Mouse (Mus musculus): ENCODE data around the gene Acsf2. TPM values are rescaled to one million over a fixed set of nuclear protein-coding genes. Genes with fewer than 3 reads are reported as not detected.

The Acsf2 gene
- polyA plus RNA-seq, 1 experiment: 9.7 TPM

GRCm38 (mm10) chr11:94544422-94544821 is 57.2 kb downstream of the Acsf2 start:
- no peak for TF ChIP-seq CTCF (IDR thresholded peaks at IDR 0.05; ENCODE audit: borderline replicate concordance, extremely low read depth, insufficient read depth, insufficient read length)
- no peak for TF ChIP-seq POLR2A (IDR thresholded peaks at IDR 0.05; ENCODE audit: borderline replicate concordance, extremely low read depth, insufficient read depth, insufficient read length, poor library complexity, severe bottlenecking)
- DNase-seq (ENCODE audit: low read depth): peak; percentile 44

- peak; percentile 83 for DNase-seq (ENCODE audit: low read depth)
- TF ChIP-seq POLR2A (IDR thresholded peaks at IDR 0.05; ENCODE audit: borderline replicate concordance, extremely low read depth, insufficient read depth, insufficient read length, poor library complexity, severe bottlenecking) (no peak), CTCF (IDR thresholded peaks at IDR 0.05; ENCODE audit: borderline replicate concordance, extremely low read depth, insufficient read depth, insufficient read length) (peak; percentile 78)
Measured at GRCm38 (mm10) chr11:94543932-94544331, 57.7 kb downstream of the Acsf2 start.

GRCm38 (mm10) chr11:94543344-94543743 is 58.3 kb downstream of the Acsf2 start:
- no peak for DNase-seq (ENCODE audit: low read depth)
- TF ChIP-seq POLR2A (IDR thresholded peaks at IDR 0.05; ENCODE audit: borderline replicate concordance, extremely low read depth, insufficient read depth, insufficient read length, poor library complexity, severe bottlenecking): no peak
- no peak for TF ChIP-seq CTCF (IDR thresholded peaks at IDR 0.05; ENCODE audit: borderline replicate concordance, extremely low read depth, insufficient read depth, insufficient read length)

- TF ChIP-seq POLR2A (IDR thresholded peaks at IDR 0.05; ENCODE audit: borderline replicate concordance, extremely low read depth, insufficient read depth, insufficient read length, poor library complexity, severe bottlenecking) (no peak), CTCF (IDR thresholded peaks at IDR 0.05; ENCODE audit: borderline replicate concordance, extremely low read depth, insufficient read depth, insufficient read length) (no peak)
- DNase-seq (ENCODE audit: low read depth): no peak
Measured at GRCm38 (mm10) chr11:94542400-94542799, 59.3 kb downstream of the Acsf2 start.

GRCm38 (mm10) chr11:94539761-94540160 is 61.9 kb downstream of the Acsf2 start:
- DNase-seq (ENCODE audit: low read depth): no peak
- TF ChIP-seq POLR2A (IDR thresholded peaks at IDR 0.05; ENCODE audit: borderline replicate concordance, extremely low read depth, insufficient read depth, insufficient read length, poor library complexity, severe bottlenecking) (no peak), CTCF (IDR thresholded peaks at IDR 0.05; ENCODE audit: borderline replicate concordance, extremely low read depth, insufficient read depth, insufficient read length) (no peak)

- TF ChIP-seq POLR2A (IDR thresholded peaks at IDR 0.05; ENCODE audit: borderline replicate concordance, extremely low read depth, insufficient read depth, insufficient read length, poor library complexity, severe bottlenecking): no peak
- TF ChIP-seq CTCF (IDR thresholded peaks at IDR 0.05; ENCODE audit: borderline replicate concordance, extremely low read depth, insufficient read depth, insufficient read length): no peak
- no peak for DNase-seq (ENCODE audit: low read depth)
Measured at GRCm38 (mm10) chr11:94538733-94539292, 62.9 kb downstream of the Acsf2 start.

- DNase-seq (ENCODE audit: low read depth): no peak
- TF ChIP-seq CTCF (IDR thresholded peaks at IDR 0.05; ENCODE audit: borderline replicate concordance, extremely low read depth, insufficient read depth, insufficient read length) (no peak), POLR2A (IDR thresholded peaks at IDR 0.05; ENCODE audit: borderline replicate concordance, extremely low read depth, insufficient read depth, insufficient read length, poor library complexity, severe bottlenecking) (no peak)
Measured at GRCm38 (mm10) chr11:94533171-94533570, 68.5 kb downstream of the Acsf2 start.

GRCm38 (mm10) chr11:94528879-94529278 is 72.8 kb downstream of the Acsf2 start:
- peak; percentile 58 for DNase-seq (ENCODE audit: low read depth)
- TF ChIP-seq CTCF (IDR thresholded peaks at IDR 0.05; ENCODE audit: borderline replicate concordance, extremely low read depth, insufficient read depth, insufficient read length) (no peak), POLR2A (IDR thresholded peaks at IDR 0.05; ENCODE audit: borderline replicate concordance, extremely low read depth, insufficient read depth, insufficient read length, poor library complexity, severe bottlenecking) (no peak)

- no peak for DNase-seq (ENCODE audit: low read depth)
- TF ChIP-seq CTCF (IDR thresholded peaks at IDR 0.05; ENCODE audit: borderline replicate concordance, extremely low read depth, insufficient read depth, insufficient read length) (no peak), POLR2A (IDR thresholded peaks at IDR 0.05; ENCODE audit: borderline replicate concordance, extremely low read depth, insufficient read depth, insufficient read length, poor library complexity, severe bottlenecking) (no peak)
Measured at GRCm38 (mm10) chr11:94526171-94526879, 75.3 kb downstream of the Acsf2 start.

GRCm38 (mm10) chr11:94521219-94521843 is 80.3 kb downstream of the Acsf2 start, which contains the start of gene Mycbpap:
Gene Mycbpap, minus strand, starts transcription at chr11:94521742.
- TF ChIP-seq POLR2A (IDR thresholded peaks at IDR 0.05; ENCODE audit: borderline replicate concordance, extremely low read depth, insufficient read depth, insufficient read length, poor library complexity, severe bottlenecking): no peak
- TF ChIP-seq CTCF (IDR thresholded peaks at IDR 0.05; ENCODE audit: borderline replicate concordance, extremely low read depth, insufficient read depth, insufficient read length): no peak
- DNase-seq (ENCODE audit: low read depth): peak; percentile 77

GRCm38 (mm10) chr11:94513452-94513851 is 88.2 kb downstream of the Acsf2 start:
- TF ChIP-seq CTCF (IDR thresholded peaks at IDR 0.05; ENCODE audit: borderline replicate concordance, extremely low read depth, insufficient read depth, insufficient read length): no peak
- TF ChIP-seq POLR2A (IDR thresholded peaks at IDR 0.05; ENCODE audit: borderline replicate concordance, extremely low read depth, insufficient read depth, insufficient read length, poor library complexity, severe bottlenecking): no peak

More at GRCm38 (mm10) chr11:94513452-94513851, 88.2 kb downstream of the Acsf2 start:
- no peak for DNase-seq (ENCODE audit: low read depth)
